Mouse (Mus musculus): Measurements from ENCODE around the gene Smim24. TPM values are rescaled to one million over a fixed set of nuclear protein-coding genes. Genes with fewer than 3 reads are reported as not detected.

Smim24 gene
- polyA plus RNA-seq, 1 experiment from 2014 or later: 1.4 TPM

- H3K36me3 ChIP-seq (replicated peaks): peaks cover 9% of the 10 kb centered on the region
- no peaks in the 10 kb centered on the region for H3K27me3 ChIP-seq (replicated peaks)
- no peak overlapping the region for H3K4me2 ChIP-seq
- H3K4me3 ChIP-seq: no peak overlapping the region
- WGBS: 90% methylated on average over 10 of the region's 10 CpGs
- no peak overlapping the region for H3K27ac ChIP-seq
- H3K4me1 ChIP-seq: peaks cover 30% of the 10 kb centered on the region
- H3K9ac ChIP-seq: no peak overlapping the region
- no peaks in the 10 kb centered on the region for H3K9me3 ChIP-seq
- no peak for ATAC-seq (replicated peaks)
Measured at GRCm38 (mm10) chr10:81375322-81375721, 17.5 kb upstream of the Smim24 start.

GRCm38 (mm10) chr10:81376561-81377361 is 16.1 kb upstream of the Smim24 start:
- Histone ChIP-seq H3K4me3 (peak overlapping the region; percentile 68), H3K9me3 (no peaks in the 10 kb centered on the region), H3K4me1 (peaks cover 30% of the 10 kb centered on the region), H3K9ac (peak overlapping the region; percentile 85), H3K27me3 (replicated peaks) (no peaks in the 10 kb centered on the region), H3K27ac (no peak overlapping the region), H3K4me2 (peak overlapping the region; percentile 61), H3K36me3 (replicated peaks) (no peaks in the 10 kb centered on the region)
- no peak for ATAC-seq (replicated peaks)
- 42% methylated on average over 6 of the region's 6 CpGs for WGBS

DNA sequence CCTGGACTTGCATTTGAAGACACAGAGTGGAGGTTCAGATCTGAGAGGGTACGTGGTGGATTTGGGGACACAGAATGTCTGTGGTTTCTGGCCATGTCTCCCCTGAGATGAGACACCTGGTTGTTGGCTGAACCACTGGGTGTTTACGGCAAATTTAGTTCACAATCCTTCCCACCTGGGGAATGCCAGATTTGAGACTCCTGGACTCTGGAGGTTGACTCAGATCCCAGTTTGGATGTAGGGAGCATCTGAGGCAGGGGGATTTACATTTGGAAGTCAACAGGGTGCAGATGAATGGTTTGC is 15.5 kb upstream of the Smim24 start:
- Histone ChIP-seq H3K4me2 (peak overlapping the region; percentile 61), H3K9me3 (no peaks in the 10 kb centered on the region), H3K4me1 (peaks cover 30% of the 10 kb centered on the region), H3K36me3 (replicated peaks) (no peaks in the 10 kb centered on the region), H3K27ac (peak overlapping the region; percentile 81; the same call in 1 of the 2 replicates), H3K9ac (peak overlapping the region; percentile 85), H3K4me3 (peak overlapping the region; percentile 68), H3K27me3 (replicated peaks) (no peaks in the 10 kb centered on the region)
- 59% methylated on average over 2 of the region's 2 CpGs for WGBS
- no peak for ATAC-seq (replicated peaks)

- peak within 1 kb of the TSS; percentile 61 for H3K4me2 ChIP-seq
- peak within 1 kb of the TSS; percentile 68 for H3K4me3 ChIP-seq
- H3K27me3 ChIP-seq (replicated peaks): no peaks in the 10 kb centered on the region
- 1% methylated on average over 59 of the region's 59 CpGs for whole genome bisulfite sequencing
- peaks cover 30% of the 10 kb centered on the region for H3K4me1 ChIP-seq
- H3K36me3 ChIP-seq (replicated peaks): no peaks in the 10 kb centered on the region
- H3K9ac ChIP-seq: peak within 1 kb of the TSS; percentile 85
- no peaks in the 10 kb centered on the region for H3K9me3 ChIP-seq
- ATAC-seq (replicated peaks): peak; percentile 70
- peak within 1 kb of the TSS; percentile 81 for H3K27ac ChIP-seq
Measured at GRCm38 (mm10) chr10:81377793-81378552, 14.9 kb upstream of the Smim24 start, which contains the start of gene Fzr1. Gene Fzr1, minus strand, starts transcription at chr10:81378516.

DNA sequence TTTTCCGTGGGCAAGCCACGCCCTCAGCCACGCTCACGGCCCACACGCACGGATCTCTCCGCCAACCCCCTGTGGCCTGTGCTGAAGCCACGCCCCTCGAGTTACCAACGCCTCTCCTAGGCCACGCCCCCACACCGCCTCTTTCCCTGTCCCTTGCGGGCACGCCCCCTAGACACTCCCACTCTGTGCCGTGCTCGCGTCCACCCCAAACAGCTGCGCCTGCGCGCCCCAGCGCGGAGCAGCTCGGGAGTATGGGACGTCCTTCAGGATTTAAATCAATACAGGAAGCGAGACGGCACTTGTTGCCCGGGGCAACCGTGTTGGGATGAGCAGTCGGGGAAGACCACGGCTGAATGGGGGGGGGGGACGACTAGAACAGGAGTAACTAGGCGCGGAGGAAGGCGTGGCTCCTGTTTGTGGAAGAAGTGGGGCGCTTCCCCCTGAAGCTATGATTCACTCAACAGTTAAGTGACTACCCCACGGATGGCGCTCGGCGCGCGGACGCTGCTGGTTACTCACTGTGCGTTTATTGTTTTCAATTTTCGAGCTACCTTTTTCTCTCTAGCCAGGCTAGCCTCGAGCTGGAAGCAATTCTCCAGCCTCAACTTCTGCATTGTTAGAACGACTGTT is 14.2 kb upstream of the Smim24 start:
- Histone ChIP-seq H3K27me3 (replicated peaks) (no peaks in the 10 kb centered on the region), H3K9ac (peak overlapping the region; percentile 41), H3K4me1 (peaks cover 30% of the 10 kb centered on the region), H3K4me3 (peak overlapping the region; percentile 68), H3K4me2 (peak overlapping the region; percentile 61), H3K9me3 (no peaks in the 10 kb centered on the region), H3K36me3 (replicated peaks) (no peaks in the 10 kb centered on the region), H3K27ac (peak overlapping the region; percentile 81)
- WGBS: under 1% methylated on average over 45 of the region's 46 CpGs
- peak; percentile 95 for ATAC-seq (replicated peaks)

DNA sequence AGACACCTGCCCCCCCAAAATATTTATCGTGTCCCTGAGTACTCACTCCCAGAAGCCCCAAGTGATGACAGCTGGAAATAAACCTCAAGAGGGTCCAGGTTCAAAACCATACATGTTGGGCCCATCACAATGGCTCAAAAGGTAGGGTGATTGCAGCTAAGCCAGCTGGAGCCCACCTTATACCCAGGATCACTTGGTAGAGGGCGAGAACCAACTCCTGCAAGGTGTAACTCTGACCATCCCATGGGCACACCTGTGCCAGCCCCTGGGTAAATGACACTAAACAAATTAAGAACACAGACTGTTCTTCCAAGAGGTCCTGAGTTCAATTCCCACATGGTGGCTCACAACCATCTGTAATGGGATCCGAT is 13.7 kb upstream of the Smim24 start:
- peaks cover 30% of the 10 kb centered on the region for H3K4me1 ChIP-seq
- no peaks in the 10 kb centered on the region for H3K9me3 ChIP-seq
- 0 out of 2 replicates have a peak, but pooled peaks have one; percentile 0 for ATAC-seq (replicated peaks)
- 54% methylated on average over 3 of the region's 3 CpGs for WGBS
- H3K4me3 ChIP-seq: peak overlapping the region; percentile 68
- H3K36me3 ChIP-seq (replicated peaks): no peaks in the 10 kb centered on the region
- peak overlapping the region; percentile 41; the same call in 1 of the 2 replicates for H3K9ac ChIP-seq
- peak overlapping the region; percentile 61 for H3K4me2 ChIP-seq
- H3K27ac ChIP-seq: peak overlapping the region; percentile 81
- no peaks in the 10 kb centered on the region for H3K27me3 ChIP-seq (replicated peaks)

GRCm38 (mm10) chr10:81379809-81380378 is 13.0 kb upstream of the Smim24 start:
- Histone ChIP-seq H3K9me3 (no peaks in the 10 kb centered on the region), H3K4me3 (no peak overlapping the region), H3K27ac (no peak overlapping the region), H3K4me2 (no peak overlapping the region), H3K9ac (no peak overlapping the region), H3K4me1 (peaks cover 31% of the 10 kb centered on the region), H3K27me3 (replicated peaks) (no peaks in the 10 kb centered on the region), H3K36me3 (replicated peaks) (no peaks in the 10 kb centered on the region)
- no peak for ATAC-seq (replicated peaks)
- WGBS: 93% methylated on average over 6 of the region's 6 CpGs

DNA sequence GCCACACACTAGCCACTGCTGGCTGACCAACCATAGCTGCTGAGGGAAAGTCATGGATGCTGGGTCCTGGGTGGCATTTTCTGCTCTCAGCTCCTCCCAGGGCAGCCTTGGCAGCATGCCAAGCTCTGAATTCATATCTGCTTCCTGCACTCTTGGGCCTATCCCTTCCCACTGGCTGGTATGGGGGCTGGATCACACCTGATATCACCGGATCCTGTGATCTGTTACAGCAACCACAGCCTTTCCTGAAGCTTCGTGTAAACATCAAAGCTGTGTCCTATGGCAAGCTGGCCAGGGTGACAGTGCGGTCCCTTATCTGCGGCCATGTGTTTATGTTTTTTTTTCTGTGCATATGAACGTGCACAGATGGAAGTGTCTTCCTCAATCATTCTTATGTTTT is 10.8 kb upstream of the Smim24 start:
- H3K36me3 ChIP-seq (replicated peaks): peaks cover under 1% of the 10 kb centered on the region; the same call in 1 of the 2 replicates
- WGBS: 84% methylated on average over 5 of the region's 5 CpGs
- no peak overlapping the region for H3K9ac ChIP-seq
- H3K27ac ChIP-seq: no peak overlapping the region
- H3K4me3 ChIP-seq: no peak overlapping the region
- peaks cover 26% of the 10 kb centered on the region for H3K4me1 ChIP-seq
- H3K27me3 ChIP-seq (replicated peaks): no peaks in the 10 kb centered on the region
- no peak for ATAC-seq (replicated peaks)
- H3K9me3 ChIP-seq: no peaks in the 10 kb centered on the region
- no peak overlapping the region for H3K4me2 ChIP-seq

DNA sequence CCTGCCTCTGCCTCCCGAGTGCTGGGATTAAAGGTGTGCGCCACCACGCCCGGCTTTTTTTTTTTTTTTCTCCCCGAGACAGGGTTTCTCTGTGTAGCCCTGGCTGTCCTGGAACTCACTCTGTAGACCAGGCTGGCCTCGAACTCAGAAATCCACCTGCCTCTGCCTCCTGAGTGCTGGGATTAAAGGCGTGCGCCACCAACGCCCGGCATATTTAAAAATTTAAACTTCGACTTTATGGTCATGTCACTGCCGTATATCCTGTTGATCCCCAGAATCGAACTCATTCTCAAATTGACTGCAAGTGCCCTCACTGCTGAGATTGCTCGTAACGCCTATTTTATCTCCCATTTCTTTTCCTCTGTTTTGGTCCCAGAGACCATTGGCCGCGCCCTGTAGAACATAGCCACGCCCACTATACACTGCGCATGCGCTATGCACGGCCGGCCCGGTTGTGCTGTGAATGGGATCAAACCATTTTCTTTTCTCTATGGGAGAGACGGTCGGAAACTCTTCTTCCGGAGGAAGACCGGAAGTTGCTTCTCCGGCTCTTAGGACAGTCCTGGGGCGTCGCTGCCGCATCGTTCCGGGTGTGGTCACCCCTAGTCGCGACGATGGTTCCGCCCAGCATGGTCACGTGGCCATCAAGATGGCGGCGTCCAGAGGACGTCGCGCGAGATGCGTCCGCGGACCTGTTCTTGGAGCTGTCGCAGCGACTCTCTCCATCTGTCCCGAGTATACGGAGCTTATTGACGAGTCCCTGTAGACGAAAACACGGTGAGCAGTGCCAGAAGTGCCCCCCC is 8.8 kb upstream of the Smim24 start, which contains the start of the genes Dohh and Gm48551:
TSS of gene Dohh (plus strand) at position 627 of the 803 bp plus-strand sequence.
TSS of gene Gm48551 (plus strand) at position 665 of the 803 bp plus-strand sequence.
- no peaks in the 10 kb centered on the region for H3K27me3 ChIP-seq (replicated peaks)
- H3K9ac ChIP-seq: peak within 1 kb of the TSS; percentile 71
- peaks cover 10% of the 10 kb centered on the region; the same call in 1 of the 2 replicates for H3K36me3 ChIP-seq (replicated peaks)
- H3K4me1 ChIP-seq: peaks cover 18% of the 10 kb centered on the region
- peak; percentile 94 for ATAC-seq (replicated peaks)
- peak within 1 kb of the TSS; percentile 81 for H3K27ac ChIP-seq
- H3K4me3 ChIP-seq: peak within 1 kb of the TSS; percentile 81
- 7% methylated on average over 54 of the region's 54 CpGs for WGBS
- no peaks in the 10 kb centered on the region for H3K9me3 ChIP-seq
- peak within 1 kb of the TSS; percentile 77 for H3K4me2 ChIP-seq

DNA sequence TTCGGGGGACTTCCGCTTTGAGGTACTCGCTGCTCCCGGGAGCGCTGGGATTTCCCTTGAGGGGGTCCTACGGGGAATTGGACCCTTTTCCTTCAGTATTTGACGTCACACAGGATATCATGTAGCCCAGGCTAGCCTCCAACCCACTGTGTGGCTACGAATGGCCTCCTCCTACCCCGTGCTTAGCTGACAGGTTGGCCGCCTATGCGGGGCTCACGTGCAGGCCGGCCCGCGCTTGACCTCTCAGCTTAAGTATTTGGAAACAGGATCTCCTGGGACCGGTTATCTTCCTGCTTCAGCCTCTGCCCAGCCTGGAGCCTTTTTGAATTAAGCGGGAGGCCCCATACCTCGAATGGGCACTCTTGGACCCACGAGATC is 8.3 kb upstream of the Smim24 start:
- ATAC-seq (replicated peaks): peak; percentile 45

GRCm38 (mm10) chr10:81385603-81386306 is 7.1 kb upstream of the Smim24 start:
- Histone ChIP-seq H3K4me2 (peak overlapping the region; percentile 77), H3K4me1 (peaks cover 18% of the 10 kb centered on the region), H3K27ac (no peak overlapping the region), H3K9ac (no peak overlapping the region), H3K36me3 (replicated peaks) (peaks cover 10% of the 10 kb centered on the region; the same call in 1 of the 2 replicates), H3K27me3 (replicated peaks) (no peaks in the 10 kb centered on the region), H3K9me3 (no peaks in the 10 kb centered on the region), H3K4me3 (peak overlapping the region; percentile 81; the same call in 1 of the 2 replicates)
- no peak for ATAC-seq (replicated peaks)
- 80% methylated on average over 22 of the region's 22 CpGs for WGBS

More for the DNA sequence above, 8.3 kb upstream of the Smim24 start:
- WGBS: under 1% methylated on average over 19 of the region's 19 CpGs
- H3K27me3 ChIP-seq (replicated peaks): no peaks in the 10 kb centered on the region
- H3K27ac ChIP-seq: peak overlapping the region; percentile 81
- H3K4me1 ChIP-seq: peaks cover 17% of the 10 kb centered on the region
- H3K4me2 ChIP-seq: peak overlapping the region; percentile 77
- H3K4me3 ChIP-seq: peak overlapping the region; percentile 81
- peak overlapping the region; percentile 71 for H3K9ac ChIP-seq
- H3K36me3 ChIP-seq (replicated peaks): peaks cover 10% of the 10 kb centered on the region; the same call in 1 of the 2 replicates
- H3K9me3 ChIP-seq: no peaks in the 10 kb centered on the region
